Comparison of ENCODE assay signal across 19 mouse cellular contexts in the genomic region with DNA sequence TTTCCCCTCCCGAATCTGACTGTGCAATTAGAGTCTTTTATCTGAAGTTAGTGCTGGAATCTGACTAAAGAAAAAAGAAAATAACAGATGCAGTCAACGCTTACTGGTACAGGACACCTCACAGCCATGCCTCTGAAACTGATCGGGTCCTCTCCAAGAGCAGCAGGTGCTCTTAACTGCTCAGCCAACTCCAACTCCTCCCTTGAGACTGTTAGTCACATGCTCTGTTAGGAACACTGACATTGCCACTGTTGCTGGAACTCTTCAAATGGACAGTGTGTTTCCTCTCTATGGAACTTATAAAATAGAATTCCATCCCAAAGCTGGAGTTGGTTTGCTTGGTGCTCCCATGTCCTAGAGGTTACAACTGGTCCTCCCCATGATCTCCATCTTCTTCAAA.
"Had no signal": no experiment of that assay in that cellular context is flagged by ENCODE, and none has a peak within 500 bp of the region (broad histone marks: within the 10 kb centered on the region; RNA-seq: fewer than 3 reads in every experiment).

No protein-coding gene starts in this region.

- H3K27me3 ChIP-seq: midbrain, embryonic 12.5 days; neural tube, embryonic 13.5 days; neural tube, embryonic 15.5 days; stomach, embryonic 15.5 days had no signal

- H3K4me2 ChIP-seq: lung, embryonic 14.5 days; midbrain, embryonic 12.5 days; neural tube, embryonic 13.5 days; neural tube, embryonic 15.5 days; stomach, embryonic 15.5 days had no signal

- H3K9me3 ChIP-seq: midbrain, embryonic 10.5 days; midbrain, embryonic 12.5 days; neural tube, embryonic 13.5 days; neural tube, embryonic 15.5 days; stomach, embryonic 15.5 days had no signal

- DNase-seq: lung, adult 18-20 months; lung, embryonic 14.5 days; lung, postnatal 10 days; lung, postnatal 4 days; midbrain, embryonic 14.5 days; retina, postnatal 1 day; right cerebral cortex, adult 18-20 months; right cerebral cortex, postnatal 25 days; right cerebral cortex, postnatal 4 days; thymus, adult 2 months; thymus, postnatal 25 days; thymus, postnatal 4 days had no signal

- H3K36me3 ChIP-seq: midbrain, embryonic 10.5 days; midbrain, embryonic 12.5 days; neural tube, embryonic 13.5 days; neural tube, embryonic 15.5 days; stomach, embryonic 15.5 days had no signal

- ATAC-seq: midbrain, embryonic 16.5 days had no signal

- H3K4me1 ChIP-seq: midbrain, embryonic 12.5 days; neural tube, embryonic 13.5 days; neural tube, embryonic 15.5 days had no signal

- H3K27ac ChIP-seq: midbrain, embryonic 10.5 days; midbrain, embryonic 12.5 days; neural tube, embryonic 13.5 days; neural tube, embryonic 15.5 days had no signal

- H3K9ac ChIP-seq: lung, embryonic 14.5 days; midbrain, embryonic 12.5 days; neural tube, embryonic 13.5 days; neural tube, embryonic 15.5 days; stomach, embryonic 15.5 days had no signal

- H3K4me3 ChIP-seq: midbrain, embryonic 10.5 days; midbrain, embryonic 12.5 days; myocyte; neural tube, embryonic 13.5 days; neural tube, embryonic 15.5 days; stomach, embryonic 15.5 days had no signal
